Mouse (Mus musculus) cerebellum, postnatal 36 days (tissue): Measurements from ENCODE around the gene Kcna2.
A peak's percentile ranks its signal among the peaks of the same experiment; 100 is the strongest.

Source experiments
- DNase-seq, 2 experiments: peaks; one replicate each; pipeline ENCODE4 v3.0.0; 2021 to 2022; ENCODE audit warnings: mixed read lengths in 2 of 2

The Kcna2 gene

DNA sequence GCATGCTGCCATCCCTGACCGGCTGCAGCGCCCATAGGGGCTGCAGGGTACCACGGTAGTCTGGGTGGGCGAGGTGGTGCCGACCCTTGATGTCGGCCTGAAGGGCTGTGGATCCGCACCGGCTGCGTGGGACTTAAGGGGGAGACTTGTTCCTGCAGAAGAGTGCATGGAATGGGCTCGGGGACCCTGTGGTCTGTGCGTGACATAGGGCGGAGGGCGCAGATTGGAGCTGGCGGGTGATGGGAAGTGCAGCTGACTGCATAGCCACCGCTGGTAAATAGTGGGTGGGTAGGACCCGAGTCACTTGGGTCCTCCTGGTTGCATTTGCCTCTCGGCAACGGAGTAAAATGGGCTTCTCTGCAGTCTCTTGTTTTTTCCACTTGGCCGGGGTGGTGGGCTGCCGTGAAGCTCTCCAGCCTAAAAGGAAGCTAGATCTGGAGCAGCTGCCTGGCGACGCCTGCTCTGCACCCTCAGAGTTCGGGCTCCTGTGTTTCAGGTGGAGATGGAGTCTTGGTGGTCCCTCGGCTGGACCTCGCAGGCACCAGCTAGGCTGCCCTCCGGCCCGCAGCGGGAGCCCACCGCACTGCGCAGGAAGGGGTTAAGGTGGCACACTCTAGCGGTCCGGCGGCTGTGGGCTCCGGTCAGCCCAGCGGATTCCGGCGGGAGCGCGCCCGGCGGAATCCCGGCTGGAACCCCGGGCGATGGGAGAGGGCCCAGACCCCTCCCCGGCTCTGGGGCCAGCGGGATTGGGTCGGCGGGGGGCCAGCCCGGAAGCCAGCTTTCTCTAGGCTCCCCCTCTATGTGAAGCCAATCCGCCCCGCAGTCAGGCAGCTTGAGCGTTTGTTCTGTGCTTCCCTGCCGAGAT is 1.1 kb downstream of the Kcna2 start:
- peak; percentile 58 to 63 for DNase-seq

GRCm38 (mm10) chr3:107103041-107103440 is 2.1 kb downstream of the Kcna2 start:
- peak; percentile 45 to 53 for DNase-seq

GRCm38 (mm10) chr3:107103462-107103861 is 2.5 kb downstream of the Kcna2 start:
- DNase-seq: no peak

DNA sequence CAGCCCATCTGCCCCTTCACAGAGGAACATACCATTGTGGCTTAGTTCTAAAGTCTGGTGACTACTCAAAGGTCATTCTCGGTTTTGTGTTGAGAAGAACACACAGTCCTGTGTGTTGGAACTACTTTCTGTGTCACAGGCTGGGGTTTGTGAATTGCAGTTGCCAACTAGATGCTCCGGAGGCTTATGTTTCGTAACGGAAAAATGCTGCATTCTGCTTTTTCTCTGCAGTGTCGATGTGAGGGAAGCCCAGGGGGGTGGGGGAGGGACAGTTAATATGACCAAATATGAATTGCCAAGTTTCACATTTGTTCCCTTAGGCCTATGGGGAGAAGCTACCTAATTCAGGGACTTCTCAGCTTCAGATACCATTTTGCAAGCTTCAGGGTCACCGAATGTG is 5.0 kb downstream of the Kcna2 start:
- DNase-seq: no peak

DNA sequence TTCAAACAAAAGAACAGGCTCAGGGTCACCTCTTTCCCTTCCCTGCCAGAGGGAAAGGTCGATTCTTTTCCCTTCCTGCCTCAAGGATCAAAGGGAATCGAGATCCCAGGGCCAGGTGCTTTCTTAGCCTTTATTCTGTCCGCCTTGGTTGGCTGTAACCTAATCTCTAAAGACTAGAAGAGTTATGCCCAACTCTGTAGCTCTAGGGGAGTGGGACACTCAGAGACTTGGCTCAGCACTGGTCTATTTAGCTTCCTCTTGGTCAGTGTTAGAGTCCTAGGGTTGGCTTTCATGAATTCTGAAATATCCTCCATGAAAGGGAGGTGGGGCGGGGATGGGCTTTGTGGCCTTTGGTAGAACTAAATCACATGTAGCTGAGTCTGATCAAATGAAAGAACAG is 11.6 kb downstream of the Kcna2 start:
- no peak for DNase-seq

- DNase-seq: no peak
These were observed 12.2 kb downstream of the Kcna2 start for GRCm38 (mm10) chr3:107112932-107113659.

DNA sequence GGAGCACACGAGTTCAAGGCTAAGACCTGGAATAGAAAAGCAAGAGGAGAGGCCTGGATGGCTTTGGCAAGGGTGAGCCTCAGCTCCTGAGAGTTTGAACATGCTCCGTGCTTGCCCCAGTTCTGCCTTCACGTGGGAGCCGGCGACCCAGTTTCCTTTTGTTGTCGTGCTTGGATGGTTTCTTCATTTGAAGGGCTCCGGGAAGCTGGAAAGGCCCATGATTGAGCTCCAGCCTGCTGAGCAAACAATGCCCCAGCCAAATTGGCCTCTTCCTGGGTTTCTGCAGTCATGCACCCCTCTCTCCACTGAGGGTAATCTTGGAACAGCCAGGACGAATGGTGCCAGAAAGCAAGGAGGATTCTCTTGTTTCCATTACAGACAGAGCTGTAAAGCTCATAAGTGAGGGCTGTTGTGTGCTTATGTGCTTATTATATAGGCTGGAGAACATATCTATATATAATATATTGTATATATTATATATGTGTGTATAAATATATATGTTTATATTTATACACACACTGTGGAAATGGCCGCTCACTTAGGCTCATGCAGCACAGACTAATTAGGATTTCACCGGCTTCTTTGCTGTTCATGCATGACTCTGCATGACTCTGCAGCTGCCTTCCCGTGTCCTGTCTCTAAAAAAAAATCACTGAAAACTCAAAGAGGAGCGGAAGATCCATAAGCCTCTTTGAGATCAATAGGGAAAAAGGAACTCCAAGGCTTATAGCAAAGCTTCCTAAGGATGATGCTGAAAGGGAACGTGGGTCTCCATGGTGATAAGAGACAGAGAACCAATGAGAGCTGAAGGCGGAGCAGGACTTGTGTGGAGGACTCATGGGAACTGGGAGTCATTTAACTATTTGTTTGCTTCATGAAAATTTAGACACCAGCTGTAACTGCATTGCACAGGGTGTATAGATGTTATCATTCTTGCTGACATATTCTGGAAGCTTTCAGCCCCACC is 13.1 kb downstream of the Kcna2 start:
- DNase-seq: peak; percentile 82 to 87

GRCm38 (mm10) chr3:107114941-107115340 is 14.0 kb downstream of the Kcna2 start:
- DNase-seq: no peak

DNA sequence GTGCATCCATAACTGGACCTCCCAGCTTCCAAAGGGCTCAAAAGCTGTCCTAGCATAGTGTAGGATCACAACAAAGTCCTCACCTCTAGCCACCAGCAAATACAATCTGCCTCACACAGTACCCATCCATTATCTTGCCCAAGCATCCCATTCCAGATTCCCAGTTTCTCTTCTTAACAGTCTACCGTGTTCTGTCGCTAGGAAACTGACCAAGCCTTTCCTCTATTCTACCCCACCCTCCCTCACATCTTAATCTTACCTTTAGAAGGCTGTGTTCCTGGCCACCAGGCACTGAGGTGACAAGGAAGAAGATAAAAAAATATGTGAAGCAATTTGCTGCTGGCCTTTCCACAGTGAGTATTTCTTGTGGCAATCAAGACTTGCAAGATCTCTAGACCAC is 14.8 kb downstream of the Kcna2 start:
- no peak for DNase-seq

GRCm38 (mm10) chr3:107119864-107120564 is 19.1 kb downstream of the Kcna2 start:
- DNase-seq: no peak

DNA sequence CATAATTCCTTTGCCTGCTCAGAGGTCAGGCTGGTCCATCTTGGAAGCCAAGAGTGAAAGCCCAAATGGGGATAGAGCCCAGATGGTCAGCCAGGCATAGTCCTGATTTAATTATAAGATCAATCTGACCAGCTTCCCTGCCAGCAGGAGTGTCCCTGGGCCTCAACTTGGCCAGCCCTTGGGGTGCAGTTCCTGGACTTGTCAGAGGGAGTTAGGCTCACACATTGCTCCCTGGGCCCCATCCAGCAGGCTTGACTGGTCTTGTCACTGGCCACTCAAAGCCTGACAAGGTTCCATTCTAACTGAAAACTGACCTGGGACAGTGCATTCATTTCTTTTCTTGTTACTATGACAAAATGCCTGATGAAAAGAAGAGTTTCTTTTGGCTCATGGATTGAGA is 21.4 kb downstream of the Kcna2 start:
- DNase-seq: peak; percentile 75 to 77

GRCm38 (mm10) chr3:107127667-107128066 is 26.7 kb downstream of the Kcna2 start:
- no peak for DNase-seq

GRCm38 (mm10) chr3:107128421-107128820 is 27.5 kb downstream of the Kcna2 start:
- DNase-seq: no peak

DNA sequence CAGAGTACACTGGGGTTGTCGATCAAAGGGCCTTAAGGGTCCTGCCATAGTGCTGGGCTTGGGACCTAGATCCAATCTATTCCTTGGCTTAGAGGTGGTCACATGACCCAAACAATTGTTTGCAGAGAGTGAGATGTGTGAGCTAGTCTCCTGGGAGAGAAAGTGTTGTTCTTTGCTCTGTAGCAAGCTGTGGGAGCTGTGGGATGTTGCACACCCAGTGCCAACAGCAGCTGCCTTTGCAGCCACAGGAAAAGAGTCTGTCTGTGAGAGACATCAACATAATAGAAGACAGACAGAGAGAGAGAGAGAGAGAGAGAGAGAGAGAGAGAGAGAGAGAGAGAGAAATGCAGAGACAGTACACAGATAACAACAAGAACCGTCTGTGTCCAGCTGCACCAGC is 28.3 kb downstream of the Kcna2 start:
- no peak for DNase-seq

DNA sequence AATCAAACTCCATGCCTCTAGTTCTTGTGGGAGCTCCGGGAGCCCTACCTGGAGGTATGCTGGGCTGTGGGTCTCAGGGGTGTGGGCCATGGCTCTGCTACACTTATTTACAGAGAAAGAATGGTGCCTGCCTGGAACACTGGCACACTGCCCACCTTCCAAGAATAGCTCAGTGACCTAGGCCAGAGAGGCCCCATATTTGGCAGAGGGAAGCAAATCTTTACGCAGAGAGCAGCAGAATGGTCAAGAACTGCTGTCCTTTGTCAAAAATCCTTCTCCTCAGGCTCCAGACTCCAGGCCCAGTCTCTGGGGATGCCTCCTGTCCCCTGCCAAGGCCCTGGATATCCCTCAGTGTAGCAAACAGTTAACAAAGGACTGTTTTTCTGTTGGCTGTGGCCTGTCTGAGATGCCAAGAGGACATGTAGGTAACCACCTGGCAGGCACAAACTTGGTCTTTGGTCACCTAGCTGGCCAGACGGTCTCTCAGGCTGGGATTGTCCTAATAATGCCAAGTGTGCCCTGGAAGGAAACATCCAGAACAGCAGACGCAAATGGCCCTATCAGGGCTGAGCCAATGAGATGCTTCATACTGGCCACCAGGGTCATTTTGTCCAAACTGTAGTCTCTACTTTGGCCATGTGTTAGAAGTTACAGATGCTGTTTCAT is 29.8 kb downstream of the Kcna2 start:
- DNase-seq: peak; percentile 53 to 56

- DNase-seq: no peak
These were observed 30.9 kb downstream of the Kcna2 start for GRCm38 (mm10) chr3:107131846-107132245.

- no peak for DNase-seq
These were observed 31.7 kb downstream of the Kcna2 start for GRCm38 (mm10) chr3:107132651-107133050.

DNA sequence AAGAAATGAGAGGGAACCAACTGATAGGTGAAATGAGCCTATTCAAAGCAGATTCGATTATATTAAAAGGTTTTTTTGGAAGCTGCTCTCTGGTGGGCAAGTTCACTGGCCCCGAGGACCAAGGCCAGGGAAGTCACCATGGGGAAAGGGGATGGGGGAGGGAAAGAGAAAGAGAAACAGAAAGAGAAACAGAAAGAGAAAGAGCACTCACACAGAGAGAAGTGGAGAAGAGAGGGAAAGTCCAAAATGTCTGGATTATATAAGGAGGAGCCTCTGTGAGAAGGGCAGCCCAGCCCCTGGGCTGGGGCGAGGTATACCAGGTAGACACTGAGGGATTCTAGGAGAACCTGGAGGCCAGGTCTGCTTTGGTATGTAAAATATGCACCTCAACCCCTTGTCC is 33.5 kb downstream of the Kcna2 start:
- no peak for DNase-seq

DNA sequence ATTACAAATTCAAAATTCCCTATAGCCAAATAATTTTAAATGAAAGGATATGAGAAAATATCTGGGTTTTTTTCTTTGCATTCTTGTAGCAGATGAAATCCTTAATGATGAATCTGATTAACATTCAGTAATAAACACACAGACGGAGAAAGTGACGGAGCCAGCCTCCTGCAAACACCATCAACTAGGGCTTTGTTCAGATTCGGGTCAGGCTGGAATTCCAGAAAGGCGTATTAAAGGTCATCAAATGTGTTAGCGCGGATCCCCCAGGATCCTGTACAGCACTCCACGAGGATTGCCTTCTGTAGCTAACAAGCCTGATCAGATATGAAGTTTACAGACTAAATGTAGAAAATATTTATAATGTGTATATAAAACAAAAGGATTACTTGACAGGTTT is 46.2 kb downstream of the Kcna2 start:
- no peak for DNase-seq

- peak in 1 of 2 experiments; percentile 31 for DNase-seq
These were observed 48.1 kb downstream of the Kcna2 start for GRCm38 (mm10) chr3:107149006-107149405.

DNA sequence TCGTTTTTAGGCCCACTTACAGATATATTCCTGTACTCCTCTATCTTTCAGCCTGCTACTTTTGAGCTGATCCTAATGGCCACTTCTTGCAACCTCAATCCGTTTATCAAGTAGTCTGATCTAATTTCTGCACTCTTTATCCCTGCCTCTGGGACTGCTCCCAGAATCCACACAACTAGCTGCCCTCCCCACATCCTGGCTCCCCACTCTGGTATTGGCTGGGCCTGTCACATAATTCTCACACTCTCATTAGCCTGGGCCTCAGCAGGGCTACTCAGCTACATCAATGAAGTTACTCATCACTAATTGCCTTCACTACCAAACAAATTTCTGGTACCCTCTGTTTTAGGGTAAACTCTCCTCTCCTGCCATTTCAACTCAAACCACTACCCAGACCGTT is 49.5 kb downstream of the Kcna2 start:
- DNase-seq: no peak
